30 mouse cellular contexts compared by ENCODE assay signal in genomic region chr19:58360982-58361381, GRCm38 (mm10).
"Had no signal": no experiment of that assay in that cellular context is flagged by ENCODE, and none has a peak within 500 bp of the region (broad histone marks: within the 10 kb centered on the region; RNA-seq: fewer than 3 reads in every experiment).

No protein-coding gene starts in this region.

- H3K9me3 ChIP-seq: limb, embryonic 10.5 days; limb, embryonic 12.5 days; limb, embryonic 13.5 days; limb, embryonic 15.5 days; liver, embryonic 12.5 days; liver, embryonic 13.5 days; liver, embryonic 15.5 days; lung, embryonic 15.5 days; midbrain, embryonic 10.5 days; midbrain, embryonic 12.5 days; midbrain, embryonic 13.5 days; midbrain, embryonic 15.5 days had no signal

- ATAC-seq: liver, embryonic 12.5 days; liver, postnatal 0 days; lung, postnatal 0 days; midbrain, embryonic 13.5 days; midbrain, embryonic 15.5 days; midbrain, embryonic 16.5 days had no signal

- H3K36me3 ChIP-seq: limb, embryonic 10.5 days; limb, embryonic 12.5 days; limb, embryonic 13.5 days; limb, embryonic 15.5 days; liver, embryonic 12.5 days; liver, embryonic 13.5 days; liver, embryonic 15.5 days; lung, embryonic 15.5 days; midbrain, embryonic 10.5 days; midbrain, embryonic 12.5 days; midbrain, embryonic 13.5 days; midbrain, embryonic 15.5 days had no signal

- H3K27me3 ChIP-seq: limb, embryonic 13.5 days; limb, embryonic 15.5 days; liver, embryonic 12.5 days; liver, embryonic 13.5 days; liver, embryonic 15.5 days; lung, embryonic 15.5 days; megakaryocyte, embryonic 14.5 days; midbrain, embryonic 15.5 days had no signal

- H3K9ac ChIP-seq: limb, embryonic 12.5 days; limb, embryonic 13.5 days; limb, embryonic 15.5 days; liver, embryonic 12.5 days; liver, embryonic 13.5 days; liver, embryonic 14.5 days; liver, embryonic 15.5 days; liver, postnatal 0 days; lung, embryonic 14.5 days; lung, embryonic 15.5 days; midbrain, embryonic 12.5 days; midbrain, embryonic 13.5 days; midbrain, embryonic 15.5 days had no signal

- H3K4me1 ChIP-seq: limb, embryonic 13.5 days; limb, embryonic 15.5 days; liver, embryonic 12.5 days; liver, embryonic 13.5 days; liver, embryonic 15.5 days; lung, embryonic 15.5 days; megakaryocyte, embryonic 14.5 days; midbrain, embryonic 10.5 days; midbrain, embryonic 15.5 days had no signal

- H3K27ac ChIP-seq: limb, embryonic 10.5 days; limb, embryonic 12.5 days; limb, embryonic 13.5 days; limb, embryonic 15.5 days; liver, embryonic 12.5 days; liver, embryonic 13.5 days; liver, embryonic 14.5 days; liver, embryonic 15.5 days; lung, embryonic 15.5 days; macrophage; midbrain, embryonic 10.5 days; midbrain, embryonic 12.5 days; midbrain, embryonic 13.5 days; midbrain, embryonic 15.5 days had no signal

- H3K4me3 ChIP-seq: limb, embryonic 10.5 days; limb, embryonic 12.5 days; limb, embryonic 13.5 days; limb, embryonic 15.5 days; liver, embryonic 12.5 days; liver, embryonic 13.5 days; liver, embryonic 15.5 days; lung, embryonic 15.5 days; megakaryocyte, embryonic 14.5 days; midbrain, embryonic 10.5 days; midbrain, embryonic 12.5 days; midbrain, embryonic 13.5 days; midbrain, embryonic 15.5 days; myocyte had no signal

- DNase-seq: left cerebral cortex, postnatal 4 days; liver; liver, embryonic 13.5 days; liver, postnatal 0 days; lung, adult 18-20 months; lung, adult 2 months; lung, embryonic 14.5 days; lung, postnatal 10 days; lung, postnatal 14 days; lung, postnatal 36 days; midbrain, embryonic 14.5 days had no signal

- H3K4me2 ChIP-seq: limb, embryonic 12.5 days; limb, embryonic 13.5 days; limb, embryonic 15.5 days; liver, embryonic 11.5 days; liver, embryonic 12.5 days; liver, embryonic 13.5 days; liver, embryonic 15.5 days; lung, embryonic 14.5 days; lung, embryonic 15.5 days; midbrain, embryonic 11.5 days; midbrain, embryonic 12.5 days; midbrain, embryonic 13.5 days; midbrain, embryonic 15.5 days had no signal
